Mouse (Mus musculus) olfactory bulb, adult 2 months (tissue): ENCODE results near the gene Gm10160.

Experiments
- CTCF ChIP-seq: fragments of 200-500 bp; IDR thresholded peaks from 2 replicates; pipeline ENCODE4 v1.5.1; 2012; ENCODE audit warnings: low read depth, mild to moderate bottlenecking, low read length, moderate library complexity; ENCODE audit not compliant: insufficient read depth
- POLR2A ChIP-seq: fragments of 200-500 bp; IDR thresholded peaks from 2 replicates; pipeline ENCODE4 v1.6.1; 2012; ENCODE audit warnings: mild to moderate bottlenecking, low read depth, low read length, moderate library complexity; ENCODE audit not compliant: insufficient read depth

DNA sequence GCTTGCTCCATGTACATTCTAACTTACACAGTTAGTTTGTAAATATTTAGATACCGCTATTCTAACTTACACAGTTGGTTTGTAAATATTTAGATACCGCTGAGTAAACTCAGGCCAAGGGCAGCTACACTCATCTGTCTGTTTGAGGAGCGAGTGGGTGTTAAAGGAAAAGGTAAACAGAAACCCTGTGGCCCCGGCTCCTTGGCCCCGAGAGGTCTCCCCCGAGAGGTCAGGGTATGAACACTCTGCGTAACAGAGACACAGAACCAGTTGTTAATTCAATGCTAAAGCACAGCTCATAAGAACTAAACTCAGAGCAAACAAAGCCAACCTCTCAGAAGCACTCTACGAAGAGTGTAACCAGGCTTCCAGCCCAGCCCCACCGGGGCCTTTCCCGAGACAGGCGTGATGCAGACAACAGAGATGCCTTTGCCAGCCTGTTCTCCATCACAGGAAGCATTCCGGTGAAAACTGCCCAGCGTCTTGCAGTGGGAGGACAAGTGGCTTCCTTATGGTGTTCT lies 17.0 kb upstream of the Gm10160 start:
- no peak for TF ChIP-seq CTCF
- TF ChIP-seq POLR2A = no peak
